Mouse (Mus musculus) CH12.LX (cell line): ENCODE measurements at regions not wholly inside any gene's neighbourhood (a gene's known extent, or its start where the extent isn't known, plus 50 kb on each side); places are given as distances from the start of the nearest gene placed in this dataset.

Source experiments
- DNase-seq: peaks from one replicate; pipeline ENCODE4 v3.0.0-alpha.2; 2013; ENCODE audit errors: extremely low read depth
- H3K27ac ChIP-seq: 2 replicates; pipeline ENCODE4 v1.5.1; 2012; ENCODE audit warnings: low read depth, mild to moderate bottlenecking, control low read depth, moderate library complexity; ENCODE audit not compliant: insufficient read depth
- H3K27me3 ChIP-seq: replicated peaks from 2 replicates; pipeline ENCODE3; 2012; ENCODE audit warnings: inconsistent platforms
- H3K36me3 ChIP-seq, 2 experiments: replicated peaks in 1 of 2; 2 replicates each; pipeline versions ENCODE3 to v1.6.1; 2012; ENCODE audit warnings: inconsistent platforms in 1 of 2, low read length in 1 of 2, mild to moderate bottlenecking in 1 of 2, mixed read lengths in 1 of 2, moderate library complexity in 1 of 2; ENCODE audit not compliant: control insufficient read depth in 1 of 2, insufficient read depth in 1 of 2
- H3K4me1 ChIP-seq, 2 experiments: 2 replicates each; pipeline ENCODE4 v1.6.1; 2012; ENCODE audit warnings: inconsistent platforms in 1 of 2, moderate library complexity in 1 of 2; ENCODE audit not compliant: insufficient read depth in 2 of 2, control insufficient read depth in 1 of 2
- H3K4me2 ChIP-seq: 2 replicates; pipeline ENCODE4 v1.6.1; 2012; ENCODE audit warnings: low read depth, mild to moderate bottlenecking, control low read depth; ENCODE audit not compliant: poor library complexity, insufficient read depth, severe bottlenecking
- H3K4me3 ChIP-seq, 3 experiments: fragments of 150-350 bp in 1 of 3; sonication (generic) in 1 of 3; replicated peaks in 1 of 3; 2 replicates each; pipeline versions ENCODE3 to v1.5.1; 2011 to 2012; ENCODE audit warnings: low read depth in 2 of 3, low read length in 2 of 3, mild to moderate bottlenecking in 2 of 3, moderate library complexity in 2 of 3, control low read depth in 1 of 3, improper control_type of control experiment in 1 of 3, inconsistent platforms in 1 of 3, mixed read lengths in 1 of 3; ENCODE audit not compliant: poor library complexity in 1 of 3
- H3K79me2 ChIP-seq: replicated peaks from 2 replicates; pipeline ENCODE4 v1.6.1; 2012; ENCODE audit warnings: mild to moderate bottlenecking, moderate library complexity; ENCODE audit not compliant: control insufficient read depth, poor library complexity, insufficient read depth, severe bottlenecking; ENCODE audit errors: extremely low read depth
- H3K9ac ChIP-seq: 2 replicates; pipeline ENCODE4 v1.6.1; 2012; ENCODE audit warnings: low read depth, mild to moderate bottlenecking, control low read depth, moderate library complexity; ENCODE audit not compliant: insufficient read depth
- H3K9me3 ChIP-seq: replicated peaks from 2 replicates; pipeline ENCODE3; 2012; ENCODE audit warnings: low read length, inconsistent platforms, mixed read lengths
- BHLHE40 ChIP-seq: IDR thresholded peaks from 2 replicates; pipeline ENCODE4 v1.6.1; 2011; ENCODE audit warnings: mild to moderate bottlenecking, low read depth, low read length, improper control_type of control experiment
- CTCF ChIP-seq, 2 experiments: IDR thresholded peaks in 1 of 2; conservative IDR thresholded peaks in 1 of 2; 2 replicates each; pipeline ENCODE4 v1.5.1; 2011 to 2012; ENCODE audit warnings: low read depth in 2 of 2, low read length in 2 of 2, improper control_type of control experiment in 1 of 2, inconsistent platforms in 1 of 2, mild to moderate bottlenecking in 1 of 2, moderate library complexity in 1 of 2
- E2F4 ChIP-seq: IDR thresholded peaks from 2 replicates; pipeline ENCODE4 v1.6.1; 2011; ENCODE audit warnings: low read depth, low read length, improper control_type of control experiment; ENCODE audit not compliant: insufficient replicate concordance
- EP300 ChIP-seq: IDR thresholded peaks from 2 replicates; pipeline ENCODE4 v1.6.1; 2011; ENCODE audit warnings: low read length, improper control_type of control experiment
- IRF4 ChIP-seq: IDR thresholded peaks from 2 replicates; pipeline ENCODE4 v1.6.1; 2014; ENCODE audit warnings: low read depth, mild to moderate bottlenecking, inconsistent platforms, low read length, improper control_type of control experiment
- JUN ChIP-seq: IDR thresholded peaks from 2 replicates; pipeline ENCODE4 v1.6.1; 2011; ENCODE audit warnings: low read depth, mild to moderate bottlenecking, low read length, improper control_type of control experiment, moderate library complexity; ENCODE audit not compliant: insufficient read depth
- MAFK ChIP-seq: IDR thresholded peaks from 2 replicates; pipeline ENCODE4 v1.6.1; 2011; ENCODE audit warnings: low read length, improper control_type of control experiment; ENCODE audit not compliant: insufficient replicate concordance
- MAX ChIP-seq: IDR thresholded peaks from 2 replicates; pipeline ENCODE4 v1.6.1; 2011; ENCODE audit warnings: low read length, improper control_type of control experiment
- MYC ChIP-seq: IDR thresholded peaks from 2 replicates; pipeline ENCODE4 v1.6.1; 2011; ENCODE audit warnings: low read depth, mild to moderate bottlenecking, improper control_type of control experiment, low read length
- NRF1 ChIP-seq: IDR thresholded peaks from 2 replicates; pipeline ENCODE4 v1.6.1; 2014; ENCODE audit warnings: low read depth, mild to moderate bottlenecking, inconsistent platforms, low read length, improper control_type of control experiment, moderate library complexity
- RAD21 ChIP-seq: IDR thresholded peaks from 2 replicates; pipeline ENCODE4 v1.6.1; 2011; ENCODE audit warnings: low read depth, mild to moderate bottlenecking, low read length, improper control_type of control experiment, moderate library complexity
- SMC3 ChIP-seq: IDR thresholded peaks from 2 replicates; pipeline ENCODE4 v1.6.1; 2011; ENCODE audit warnings: low read depth, low read length, improper control_type of control experiment
- ZMIZ1 ChIP-seq: IDR thresholded peaks from 2 replicates; pipeline ENCODE4 v1.6.1; 2012; ENCODE audit warnings: low read depth, mild to moderate bottlenecking, inconsistent platforms, low read length, improper control_type of control experiment
- ZNF384 ChIP-seq: IDR thresholded peaks from 2 replicates; pipeline ENCODE4 v1.6.1; 2012; ENCODE audit warnings: low read depth, low read length, improper control_type of control experiment, inconsistent platforms
- dilution Hi-C: fragments of 300-500 bp; cut with MboI; formaldehyde crosslinking; loops from 2 replicates; pipeline ENCODE4 v1.14.3; 2020; ENCODE audit warnings: low sequenced_read_pairs; ENCODE audit not compliant: extremely low pct_unique_long_range_greater_than_20kb, extremely low pct_ligation_motif_present
- in situ Hi-C: fragments of 300-500 bp; cut with MboI; formaldehyde crosslinking; loops from 3 replicates; pipeline ENCODE4 v1.14.3; 2019; ENCODE audit warnings: low sequenced_read_pairs, low pct_ligation_motif_present, low pct_unique_long_range_greater_than_20kb, mixed read lengths

- H3K9me3 ChIP-seq: no peaks in the 10 kb centered on the region
- TF ChIP-seq ZNF384 (peak; percentile 67), SMC3 (peak; percentile 65), MAFK (no peak), CTCF (conservative IDR thresholded peaks at IDR 0.05 in 1 of 2, IDR thresholded peaks at IDR 0.05 in 1 of 2; ENCODE audit: low read depth in 2 of 2, low read length in 2 of 2) (peak; percentile 83 to 87; a peak in 3 of 4 replicates), IRF4 (no peak), RAD21 (peak; percentile 91)
- peak; percentile 57 for DNase-seq
- H3K4me3 ChIP-seq: no peak overlapping the region
- in situ Hi-C loops: loop anchor here (25.0 kb wide), 1 partner anchor 327 kb away; no protein-coding TSS in a partner anchor
- no peaks in the 10 kb centered on the region for H3K27me3 ChIP-seq
- peaks cover 0 to 16% of the 10 kb centered on the region in 2 experiments; a peak in 2 of 4 replicates for H3K4me1 ChIP-seq
- no peak overlapping the region for H3K9ac ChIP-seq
- H3K4me2 ChIP-seq: peak overlapping the region; percentile 85; the same call in 1 of the 2 replicates
- H3K79me2 ChIP-seq: no peaks in the 10 kb centered on the region
- dilution Hi-C loops: no loop called here
- no peak overlapping the region for H3K27ac ChIP-seq
- H3K36me3 ChIP-seq: no peaks in the 10 kb centered on the region
Measured at GRCm38 (mm10) chr11:17460024-17460919, 202.9 kb downstream of the C1d start.

DNA sequence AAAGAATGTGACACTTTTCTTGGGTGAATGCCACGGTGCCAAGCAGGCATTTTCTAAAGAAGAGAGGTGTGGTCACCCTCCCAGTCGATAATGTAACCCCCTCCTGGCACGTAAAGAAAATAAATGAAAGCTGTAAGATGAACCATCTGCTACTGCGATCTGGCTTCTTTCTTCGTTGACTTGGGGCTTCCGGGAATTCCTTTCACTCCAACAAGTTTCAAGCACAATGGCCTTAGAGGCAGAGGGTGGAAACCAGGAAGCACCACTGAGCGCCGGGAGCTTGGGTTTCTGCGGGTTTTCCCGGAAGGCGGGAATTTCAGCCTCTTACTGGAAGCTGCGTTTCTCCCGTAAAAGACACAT lies 203.5 kb downstream of the C1d start:
- dilution Hi-C loops: no loop called here
- Histone ChIP-seq H3K9ac (0 out of 2 replicates have a peak overlapping the region, but pooled peaks have one; percentile 24), H3K27me3 (no peaks in the 10 kb centered on the region), H3K27ac (no peak overlapping the region), H3K9me3 (no peaks in the 10 kb centered on the region), H3K4me3 (no peak overlapping the region), H3K4me2 (peak overlapping the region; percentile 85), H3K4me1 (peaks cover 0 to 15% of the 10 kb centered on the region in 2 experiments; a peak in 2 of 4 replicates), H3K79me2 (no peaks in the 10 kb centered on the region), H3K36me3 (no peaks in the 10 kb centered on the region)
- TF ChIP-seq ZNF384: 0 out of 2 replicates have a peak, but pooled peaks have one; percentile 0
- no peak for TF ChIP-seq MAX
- in situ Hi-C loops: loop anchor here (25.0 kb wide), 1 partner anchor 326 kb away; no protein-coding TSS in a partner anchor
- no peak for DNase-seq

GRCm38 (mm10) chr11:17461701-17462100 lies 204.3 kb downstream of the C1d start:
- Histone ChIP-seq H3K9ac (no peak overlapping the region), H3K36me3 (no peaks in the 10 kb centered on the region), H3K4me3 (no peak overlapping the region), H3K4me2 (0 out of 2 replicates have a peak overlapping the region, but pooled peaks have one; percentile 18), H3K27ac (no peak overlapping the region), H3K27me3 (no peaks in the 10 kb centered on the region), H3K9me3 (no peaks in the 10 kb centered on the region), H3K79me2 (no peaks in the 10 kb centered on the region), H3K4me1 (peaks cover 0 to 15% of the 10 kb centered on the region in 2 experiments; a peak in 2 of 4 replicates)
- in situ Hi-C loops (loop anchor here (25.0 kb wide), 1 partner anchor 326 kb away; no protein-coding TSS in a partner anchor), dilution Hi-C loops (no loop called here)
- peak; percentile 33 for DNase-seq
- TF ChIP-seq IRF4 (peak; percentile 93), MAX (0 out of 2 replicates have a peak, but pooled peaks have one; percentile 17), ZMIZ1 (no peak), EP300 (peak; percentile 91), BHLHE40 (peak; percentile 37; the same call in 1 of the 2 replicates), MYC (peak; percentile 50; the same call in 1 of the 2 replicates), JUN (no peak), NRF1 (no peak), E2F4 (0 out of 2 replicates have a peak, but pooled peaks have one; percentile 37), MAFK (no peak)
